Mouse (Mus musculus): Measurements from ENCODE around the gene Nckap5.
"Not testable (repeated sequence)": the region's sequence is repeated elsewhere in the genome, so short reads cannot be mapped to it uniquely, and the experiment has no call there.

Nckap5 gene

DNA sequence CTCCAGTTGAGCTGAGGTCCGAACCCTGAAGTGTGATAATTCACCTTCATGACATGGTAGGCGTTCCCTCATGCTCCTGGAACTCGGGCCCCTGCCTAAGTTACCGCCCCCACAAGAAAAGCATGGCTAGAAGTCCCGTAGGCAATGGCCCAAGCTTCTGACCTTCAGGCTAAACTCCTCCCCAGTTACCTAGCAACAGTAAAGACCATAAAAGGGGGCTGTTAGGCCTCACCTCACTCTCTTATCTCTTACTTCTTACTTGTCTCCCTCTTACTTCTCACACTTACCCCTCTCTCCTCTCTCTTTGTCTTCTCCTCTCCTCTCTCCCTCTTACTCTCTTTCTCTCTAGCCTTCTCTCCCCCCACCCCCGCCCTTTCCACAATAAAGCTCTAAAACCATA lies 811.9 kb downstream of the Nckap5 start:
- not testable (repeated sequence) for DNase-seq (ENCODE audit: low spot score)

DNA sequence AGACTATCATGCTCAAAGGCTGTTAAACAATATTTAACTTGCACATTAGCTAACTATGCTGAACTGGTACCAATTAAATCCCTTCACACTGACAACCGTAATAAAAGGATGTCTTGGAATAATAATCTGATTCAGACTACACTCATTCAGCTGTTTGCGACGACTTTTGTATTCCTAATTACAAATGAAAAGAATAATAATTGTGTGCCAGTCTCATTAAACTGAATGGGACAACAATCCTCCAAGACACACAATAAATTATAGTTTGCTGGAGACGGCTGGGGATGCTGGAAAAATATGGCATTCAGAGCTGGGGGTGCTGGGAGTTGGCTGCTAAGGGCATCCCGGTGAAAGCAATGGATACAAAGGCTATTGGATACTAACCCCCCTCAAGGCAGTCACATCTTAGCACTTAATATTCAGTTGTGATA lies 818.9 kb downstream of the Nckap5 start:
- no peak for DNase-seq (ENCODE audit: low spot score)

DNA sequence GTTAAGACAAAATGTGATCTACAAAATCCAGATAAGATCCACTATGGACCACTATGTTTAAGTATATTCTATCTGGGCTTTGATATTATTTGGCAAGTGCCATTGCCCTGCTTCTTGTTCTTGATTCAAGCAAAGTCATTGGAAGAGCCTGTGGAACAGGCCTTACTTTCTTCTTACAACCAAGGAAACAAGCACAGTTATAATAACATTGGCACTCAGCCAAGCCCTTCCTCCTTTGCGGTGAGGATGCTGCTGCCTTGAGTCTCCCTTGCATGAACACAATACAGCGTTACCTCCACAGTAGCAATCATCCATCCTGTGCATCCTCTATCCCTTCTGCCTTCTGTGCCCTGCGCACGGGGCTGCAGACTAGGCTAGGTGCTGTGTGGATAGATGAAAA lies 823.0 kb downstream of the Nckap5 start:
- no peak for DNase-seq (ENCODE audit: low spot score)

DNA sequence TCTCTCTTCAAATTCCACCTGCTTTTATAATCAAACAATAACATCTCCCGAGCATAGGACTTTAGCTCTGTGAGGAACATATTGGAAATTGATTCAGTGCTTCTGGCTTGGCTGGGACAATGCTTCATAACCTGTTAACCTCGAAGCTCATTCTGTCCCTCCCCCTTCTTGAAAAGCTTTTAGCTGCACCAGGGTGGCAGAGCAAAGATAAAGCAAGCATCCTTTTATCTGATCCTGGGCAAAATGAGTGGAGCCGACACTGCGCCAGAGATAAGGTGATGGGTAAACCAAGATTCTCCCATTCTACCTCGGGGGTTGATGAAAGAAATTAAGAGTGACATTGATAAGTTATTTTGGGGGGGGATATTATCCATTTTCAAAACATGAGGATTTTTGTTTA lies 824.9 kb downstream of the Nckap5 start:
- no peak for DNase-seq (ENCODE audit: low spot score)

DNA sequence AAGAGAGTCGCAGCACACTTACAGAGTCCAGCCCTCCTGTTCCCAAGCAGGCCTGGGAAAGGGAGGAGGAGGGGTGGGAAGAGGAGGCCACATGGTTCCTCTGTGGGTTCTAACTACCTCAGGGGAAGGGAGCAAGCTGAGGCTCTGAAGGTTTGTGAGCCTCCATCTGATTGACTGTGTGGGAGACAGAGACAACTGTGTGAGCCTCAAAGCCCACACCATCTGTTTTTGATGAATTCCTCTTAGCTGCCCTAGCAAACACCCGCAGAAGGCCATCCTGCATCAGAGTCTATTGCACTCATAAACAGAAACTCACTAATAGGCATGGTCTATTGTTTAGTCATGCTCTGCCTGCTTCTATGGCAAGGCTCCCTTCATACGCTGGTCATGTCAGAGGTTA lies 834.1 kb downstream of the Nckap5 start:
- peak; percentile 51 for DNase-seq (ENCODE audit: low spot score)

DNA sequence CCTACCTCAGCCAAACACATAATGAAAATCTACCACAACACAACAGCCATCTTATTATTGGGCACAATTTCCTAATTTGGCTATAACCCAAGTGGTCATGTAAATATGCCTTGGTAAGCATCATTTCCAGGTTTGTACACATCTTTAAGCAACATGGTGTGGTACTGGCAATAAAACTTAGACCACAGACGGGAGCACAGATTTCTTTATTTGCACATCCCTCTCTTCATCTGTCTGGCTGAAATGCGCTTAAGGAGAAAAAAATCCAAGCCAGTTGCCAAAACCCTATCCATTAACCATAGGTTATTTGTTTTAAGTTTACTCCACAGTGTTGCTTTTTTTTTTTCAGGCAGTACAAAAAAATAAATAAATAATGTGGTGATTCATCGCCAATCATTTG lies 842.8 kb downstream of the Nckap5 start:
- no peak for DNase-seq (ENCODE audit: low spot score)

DNA sequence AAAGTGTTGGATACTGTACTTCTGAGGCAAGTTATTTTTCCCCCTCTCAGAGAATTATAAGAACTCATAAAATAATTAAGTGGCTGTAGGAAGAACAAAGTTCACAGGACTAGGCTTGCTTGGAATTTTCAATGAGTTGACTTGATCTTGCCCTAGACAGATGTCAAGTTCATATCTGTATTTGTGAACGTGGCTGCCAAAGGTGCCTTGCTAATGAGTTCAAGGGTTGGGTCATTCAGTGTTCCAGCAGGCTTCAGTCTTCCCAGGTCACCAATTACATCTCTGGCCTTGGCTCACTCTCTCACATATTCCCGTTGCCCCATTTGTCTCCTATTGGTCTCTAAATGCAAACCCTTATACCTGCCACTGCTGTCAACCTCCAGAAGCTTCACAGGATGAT lies 846.0 kb downstream of the Nckap5 start:
- no peak for DNase-seq (ENCODE audit: low spot score)

DNA sequence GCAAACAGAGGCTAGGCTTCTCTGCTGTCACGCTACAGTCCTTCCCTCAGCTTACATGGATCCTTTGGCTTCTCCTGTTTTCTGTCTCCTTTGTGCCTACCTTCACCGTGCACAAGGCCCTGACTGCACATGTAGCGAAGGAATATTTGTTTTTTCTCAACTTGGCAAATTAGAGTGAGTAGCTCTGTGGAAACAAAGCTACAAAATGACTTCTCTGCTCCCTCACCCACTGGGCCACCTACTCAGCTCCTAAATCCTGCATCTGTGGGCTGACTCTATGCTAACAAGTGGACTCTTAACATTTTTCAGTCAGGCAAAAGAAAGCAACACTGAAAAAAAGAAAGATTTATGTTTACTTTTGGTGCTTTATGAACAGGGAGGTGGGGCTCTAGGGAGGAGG lies 856.0 kb downstream of the Nckap5 start:
- DNase-seq (ENCODE audit: low spot score), result no peak

DNA sequence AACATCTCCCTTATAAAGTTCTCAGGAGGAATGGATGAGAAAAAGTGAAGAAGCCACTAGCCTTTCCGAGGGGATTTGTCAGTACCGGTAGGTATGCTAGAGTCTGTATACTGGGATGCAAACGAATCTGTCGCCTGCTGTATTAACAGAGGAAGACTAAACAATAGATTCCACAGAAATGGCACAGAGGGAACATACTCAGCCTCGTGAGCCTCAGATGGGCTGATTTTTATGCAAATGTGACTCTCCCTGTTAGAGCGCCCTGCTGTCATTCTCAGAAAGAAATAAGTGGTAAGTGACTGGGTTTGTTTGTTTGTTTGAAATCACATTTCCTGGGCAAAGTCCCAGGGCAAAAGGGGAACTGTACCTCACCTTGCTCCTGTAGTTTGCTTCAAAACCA lies 858.7 kb downstream of the Nckap5 start:
- DNase-seq (ENCODE audit: low spot score), result no peak

DNA sequence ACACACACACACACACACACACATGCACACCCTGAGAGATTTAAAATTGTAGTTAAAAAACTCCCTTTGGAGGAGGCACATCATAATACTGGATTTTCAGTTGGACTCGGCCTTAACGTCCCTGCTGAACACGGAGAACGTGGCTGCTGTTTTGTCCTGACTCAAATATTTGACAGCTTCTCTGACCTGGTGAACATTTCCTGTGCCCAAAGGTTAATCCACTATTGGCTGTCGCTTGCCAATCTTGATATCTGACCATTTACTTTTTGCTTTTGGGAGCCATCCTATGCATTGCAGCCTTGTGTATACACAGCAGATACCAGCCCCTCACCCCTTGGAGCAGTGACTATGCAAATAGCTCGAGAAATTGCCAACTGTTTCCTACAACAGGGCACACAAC lies 862.9 kb downstream of the Nckap5 start:
- no peak for DNase-seq (ENCODE audit: low spot score)

DNA sequence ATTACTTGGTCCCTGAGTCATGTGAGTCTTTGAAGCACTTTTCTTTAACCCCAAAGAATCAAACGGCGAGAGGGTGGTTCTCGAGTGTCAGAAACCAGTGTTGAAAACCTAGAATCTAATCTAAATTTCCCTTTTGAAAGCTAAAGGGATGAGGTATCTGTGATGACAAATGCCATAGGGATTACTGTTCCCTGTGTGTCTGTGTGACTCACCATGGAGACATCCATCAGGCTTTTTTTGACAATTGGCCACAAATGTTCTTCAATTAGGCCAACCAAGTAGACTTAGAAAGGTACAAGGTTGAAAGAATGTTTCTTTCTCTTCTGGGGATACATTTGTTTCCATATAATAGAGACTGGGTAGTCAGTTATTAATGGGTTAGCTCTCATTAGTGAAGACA lies 879.6 kb downstream of the Nckap5 start:
- DNase-seq (ENCODE audit: low spot score), result no peak

DNA sequence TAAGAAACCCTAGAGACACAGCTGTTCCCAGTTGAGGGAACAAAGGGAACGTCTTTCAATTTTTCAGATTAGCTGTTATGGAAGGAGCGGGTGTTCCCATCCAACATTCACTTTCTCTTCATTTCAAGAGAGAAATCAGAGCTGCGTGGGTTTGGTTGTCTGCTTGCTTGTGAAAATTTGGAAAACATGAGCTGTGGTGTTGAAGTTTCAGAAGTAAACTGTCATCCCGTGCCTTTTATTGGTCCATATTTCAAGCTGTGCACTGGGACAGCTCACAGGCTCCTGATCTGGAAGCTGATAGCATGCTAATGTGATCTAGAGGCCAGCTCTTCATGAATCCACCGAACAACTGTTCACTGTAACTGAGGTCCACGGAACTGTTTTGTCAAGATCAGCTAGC lies 881.5 kb downstream of the Nckap5 start:
- DNase-seq (ENCODE audit: low spot score), result no peak

DNA sequence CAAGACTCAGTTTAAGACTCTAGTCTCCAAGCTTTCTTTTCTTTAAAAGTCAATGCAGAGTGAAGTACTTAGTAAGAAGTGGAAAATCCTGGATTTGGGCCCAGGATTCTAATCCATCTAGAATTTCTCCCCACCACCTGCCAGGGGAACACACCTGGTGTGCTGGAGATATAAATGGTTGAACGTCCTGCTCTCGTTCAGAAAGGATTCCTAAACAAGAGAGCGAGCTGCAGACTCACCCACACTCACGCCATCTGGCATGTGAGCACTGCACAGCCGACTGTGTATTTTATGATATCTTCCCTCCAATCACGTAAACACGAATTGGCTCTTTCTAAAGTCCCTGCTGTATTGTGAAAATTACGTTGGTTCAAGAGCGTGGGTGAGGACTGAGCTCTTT lies 885.5 kb downstream of the Nckap5 start:
- no peak for DNase-seq (ENCODE audit: low spot score)

DNA sequence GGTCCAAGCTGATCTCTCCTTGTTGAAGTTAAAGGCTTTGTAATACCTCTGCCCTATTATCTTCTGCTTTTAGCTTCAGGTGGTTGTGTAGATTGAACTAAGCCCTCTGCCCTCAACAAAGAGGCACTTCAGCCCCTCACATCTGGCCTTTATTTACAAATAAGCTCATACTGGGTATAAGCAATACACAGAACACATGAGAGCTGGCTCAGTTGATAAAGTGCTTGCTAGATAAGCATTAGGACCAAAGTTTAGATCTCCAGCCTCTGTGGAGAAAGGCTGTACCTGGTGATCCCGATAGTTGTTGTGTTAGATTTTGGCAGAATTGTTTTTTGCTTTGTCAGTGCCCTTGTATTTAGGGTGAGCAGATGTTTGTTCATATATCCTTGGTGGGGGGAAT lies 887.3 kb downstream of the Nckap5 start:
- no peak for DNase-seq (ENCODE audit: low spot score)

DNA sequence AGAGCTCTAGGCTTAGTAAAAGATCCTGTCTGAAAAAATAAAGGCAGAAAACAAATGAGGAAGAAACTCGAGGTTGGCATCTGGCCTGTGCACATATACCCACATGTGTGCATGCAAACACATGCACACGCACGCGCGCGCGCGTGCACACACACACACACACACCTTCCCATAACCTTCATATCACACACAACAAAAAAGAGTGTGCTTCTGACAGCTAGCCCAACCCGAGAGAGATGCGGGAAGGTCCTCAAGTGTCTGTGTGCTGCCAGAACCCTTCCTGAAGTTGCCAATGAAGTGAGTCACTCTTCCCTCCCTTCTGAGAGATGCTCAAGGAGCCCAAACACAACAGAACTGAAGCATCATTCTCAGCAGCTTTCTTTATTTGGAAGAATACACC lies 905.1 kb downstream of the Nckap5 start:
- no peak for DNase-seq (ENCODE audit: low spot score)

DNA sequence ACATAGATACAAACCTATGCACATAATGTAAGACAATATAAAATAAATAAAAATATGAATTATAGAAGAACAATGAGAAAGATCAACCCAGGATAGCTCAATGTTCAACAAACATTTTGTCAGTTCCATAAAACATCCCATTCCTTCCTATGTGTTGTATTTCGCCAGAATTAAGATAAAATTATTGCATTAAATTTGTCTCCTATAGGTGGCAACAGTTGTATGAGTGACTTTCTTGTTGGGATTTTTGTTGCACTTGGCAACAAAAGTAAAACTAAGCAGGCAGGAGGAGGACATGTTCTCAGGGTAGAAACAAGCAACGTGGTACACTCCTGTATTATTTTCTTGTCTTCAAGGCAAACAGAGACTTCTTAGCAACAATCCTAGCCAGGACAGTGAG lies 907.5 kb downstream of the Nckap5 start:
- no peak for DNase-seq (ENCODE audit: low spot score)

DNA sequence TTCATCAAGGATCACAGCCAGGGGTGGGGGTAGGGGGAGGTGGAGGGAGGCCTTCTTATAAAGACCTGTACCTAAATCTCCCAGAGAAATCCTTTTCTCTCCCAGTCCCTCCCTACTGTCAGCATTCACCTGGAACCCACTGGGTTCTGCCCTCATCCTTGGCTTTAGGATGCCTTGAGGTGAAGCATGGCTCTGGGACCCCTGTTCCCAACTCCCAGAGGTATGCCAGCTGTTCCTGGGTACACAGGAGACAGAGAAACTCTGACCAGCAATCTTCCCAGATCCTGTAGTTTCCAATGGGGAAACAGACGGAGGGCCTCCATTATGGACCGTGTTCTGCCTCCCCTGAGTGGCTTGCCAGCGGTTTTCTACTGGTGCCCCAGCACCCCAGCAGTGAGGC lies 909.9 kb downstream of the Nckap5 start:
- no peak for DNase-seq (ENCODE audit: low spot score)

DNA sequence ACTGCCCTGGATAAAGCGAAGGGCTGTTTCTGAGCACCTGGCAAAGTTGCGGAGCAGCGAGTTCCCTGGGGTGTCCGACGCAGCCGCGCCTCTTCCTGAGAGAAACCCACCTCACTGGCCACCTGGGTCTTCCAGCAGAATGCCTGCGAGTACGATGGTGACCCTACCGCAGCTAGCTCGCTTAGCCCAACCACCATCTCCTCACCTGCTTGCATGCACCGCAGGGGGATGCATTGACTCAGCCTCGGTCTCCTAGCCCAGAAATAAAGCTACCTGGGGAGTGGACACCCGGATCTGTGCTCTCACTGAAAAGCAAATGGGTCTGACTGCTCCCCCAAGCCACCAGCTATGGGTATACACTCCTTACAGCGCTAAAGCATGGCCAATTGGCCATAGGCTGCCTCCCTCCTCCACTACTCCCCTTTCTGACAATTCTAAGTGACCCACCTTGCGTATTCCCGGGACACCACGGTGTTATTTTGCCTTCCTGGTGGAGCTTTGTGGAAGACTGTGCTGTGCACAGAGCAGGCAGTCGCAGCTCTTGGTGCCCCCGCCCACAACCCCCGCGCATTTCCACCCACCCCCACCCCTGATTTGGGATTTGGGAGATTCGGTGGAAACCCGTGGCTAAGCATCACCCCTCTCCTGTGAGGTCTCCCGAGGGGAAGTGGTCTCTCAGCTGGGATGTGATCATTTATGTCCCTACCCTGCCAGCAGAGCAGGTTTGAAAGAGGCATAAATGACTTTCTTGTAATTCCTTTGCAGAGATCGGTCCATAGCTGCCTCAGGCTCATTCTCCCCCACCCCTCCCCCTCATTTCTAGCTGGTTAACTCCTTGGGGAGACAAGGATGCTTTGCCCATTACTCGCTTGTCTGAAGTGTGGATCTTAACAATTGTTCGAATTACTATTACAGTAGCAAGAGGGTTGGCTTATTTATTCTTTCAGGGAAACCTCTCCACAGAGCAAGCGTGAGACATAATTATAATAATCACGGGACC lies 917.7 kb downstream of the Nckap5 start, which contains the start of gene Lypd1:
Lypd1 (minus strand) TSS at position 501 of the 1,000 bp plus-strand sequence.
- DNase-seq (ENCODE audit: low spot score), result peak; percentile 24

DNA sequence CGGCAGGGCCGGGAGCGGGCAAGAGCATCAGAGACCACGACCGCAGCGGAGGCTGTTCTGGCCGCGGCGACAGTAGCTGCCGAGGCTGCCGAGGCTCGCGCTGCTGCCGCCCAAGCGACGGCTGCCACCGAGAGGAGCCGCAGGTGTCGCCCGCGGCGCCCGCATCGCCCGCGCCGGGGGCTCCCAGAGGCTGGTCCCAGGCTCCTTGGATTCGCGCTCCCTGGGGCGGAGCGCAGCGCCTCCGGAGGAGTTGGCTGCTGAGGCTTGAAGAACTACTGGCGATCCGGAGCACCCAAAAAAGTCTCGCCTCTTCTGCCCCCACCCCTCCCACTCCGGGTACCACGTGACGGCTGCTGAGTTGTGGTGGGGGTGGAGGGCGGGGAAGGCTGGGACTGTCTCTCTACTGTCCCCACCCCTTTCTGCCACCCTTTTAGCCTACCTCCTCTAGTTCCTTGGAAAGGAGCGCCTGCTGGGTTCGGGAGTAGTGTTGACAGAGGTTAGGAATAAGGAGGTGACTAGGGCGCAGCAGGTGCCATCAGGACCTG lies 918.6 kb downstream of the Nckap5 start:
- DNase-seq (ENCODE audit: low spot score), result peak; percentile 45

DNA sequence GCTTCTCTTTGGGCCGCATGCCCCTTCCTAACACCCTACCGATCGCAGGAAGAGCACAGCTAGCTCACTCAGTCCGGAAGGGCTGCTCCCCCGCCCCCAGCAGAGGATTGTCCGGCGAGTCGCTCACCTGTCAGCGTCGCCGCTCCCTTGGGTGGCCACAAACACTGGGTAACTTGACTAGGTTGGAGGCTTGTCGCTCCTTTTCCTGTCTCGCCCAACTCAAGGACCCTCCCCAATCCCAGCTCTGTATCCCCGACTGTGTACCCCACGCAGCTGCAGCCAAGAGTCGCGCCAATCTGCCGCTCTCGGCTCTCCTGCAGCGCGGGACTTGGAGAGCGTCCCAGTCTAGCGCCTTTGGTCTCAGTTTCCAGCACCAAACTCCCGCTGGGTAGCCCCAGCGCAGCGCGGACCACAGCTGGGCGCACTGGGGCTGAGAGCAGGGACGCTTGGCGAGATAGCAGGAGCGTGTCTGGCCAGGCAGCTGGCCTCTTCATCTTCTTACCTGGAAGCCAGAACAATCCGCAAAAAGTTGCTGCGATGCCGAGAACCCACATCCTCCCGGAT lies 919.2 kb downstream of the Nckap5 start:
- peak; percentile 38 for DNase-seq (ENCODE audit: low spot score)

DNA sequence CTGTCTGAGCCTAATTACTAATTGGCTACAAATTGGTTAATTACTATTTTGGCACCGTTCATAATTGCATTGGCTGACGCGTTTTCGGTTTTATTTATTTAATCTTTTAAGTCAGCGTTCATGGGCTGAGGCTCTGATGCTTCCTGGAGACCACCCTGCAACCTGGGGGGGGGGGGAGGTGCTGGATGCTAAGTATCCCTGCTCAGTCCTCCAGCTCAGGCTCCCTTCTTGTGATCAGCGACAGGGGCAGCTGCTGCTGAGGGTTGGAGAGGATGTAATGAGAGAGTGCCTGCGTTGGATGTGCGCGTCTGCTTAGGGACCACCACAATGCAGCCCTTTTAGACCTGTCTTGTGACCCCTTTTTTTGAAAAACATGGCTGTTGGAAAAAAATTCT lies 919.7 kb downstream of the Nckap5 start:
- DNase-seq (ENCODE audit: low spot score), result peak; percentile 33

DNA sequence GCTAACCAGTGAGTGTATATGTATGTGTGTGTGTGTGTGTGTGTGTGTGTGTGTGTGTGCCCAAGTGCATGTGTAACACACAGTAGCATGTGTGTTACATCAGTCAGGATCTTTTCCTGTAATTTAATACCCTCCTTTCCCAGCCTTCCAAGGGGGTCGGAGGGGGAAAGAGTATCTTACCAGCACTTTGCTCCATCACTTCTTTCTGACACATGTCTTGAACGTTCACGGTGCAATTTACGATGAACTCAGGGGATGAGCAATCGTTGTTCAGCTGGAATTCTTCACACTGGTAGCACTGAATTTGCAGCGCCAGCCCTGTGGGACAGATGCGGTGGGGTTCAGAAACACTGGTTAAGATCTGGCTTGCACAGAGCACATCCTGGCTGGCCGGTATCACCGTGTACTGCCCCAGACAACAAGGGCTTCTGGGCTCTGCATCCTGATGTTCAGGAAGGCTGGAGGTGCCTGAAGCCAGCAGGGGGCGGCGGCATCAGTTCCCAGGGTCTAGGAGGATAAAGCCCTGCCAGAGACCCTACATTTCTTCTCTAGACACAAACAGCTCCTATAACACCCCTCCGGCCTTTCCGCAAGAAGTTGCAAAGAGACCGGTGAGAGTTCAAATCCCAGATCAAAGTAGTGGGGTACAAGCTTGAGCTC lies 920.3 kb downstream of the Nckap5 start:
- peak; percentile 74 for DNase-seq (ENCODE audit: low spot score)

DNA sequence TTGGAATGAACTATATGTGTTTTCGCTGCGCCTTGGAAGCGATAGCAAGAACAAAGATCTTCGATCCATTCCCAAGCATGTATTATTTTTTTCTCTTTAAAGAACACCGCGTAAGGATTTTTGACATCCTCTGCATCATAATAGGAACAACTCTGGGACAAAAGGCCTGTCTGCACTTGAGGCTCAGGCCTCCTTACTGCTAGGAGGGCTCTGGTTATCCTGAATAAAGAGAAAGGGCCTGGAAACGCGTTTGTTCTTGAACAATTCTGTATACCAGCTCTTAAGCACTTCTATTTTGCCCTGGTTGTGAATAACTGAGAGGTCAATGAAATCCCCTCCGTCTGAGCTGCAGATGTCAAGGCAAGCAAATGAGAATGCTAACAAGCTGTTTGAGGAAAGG lies 937.4 kb downstream of the Nckap5 start:
- DNase-seq (ENCODE audit: low spot score), result peak; percentile 6
